Mouse (Mus musculus): ENCODE measurements at regions not wholly inside any gene's neighbourhood (a gene's known extent, or its start where the extent isn't known, plus 50 kb on each side); places are given as distances from the start of the nearest gene placed in this dataset.

DNA sequence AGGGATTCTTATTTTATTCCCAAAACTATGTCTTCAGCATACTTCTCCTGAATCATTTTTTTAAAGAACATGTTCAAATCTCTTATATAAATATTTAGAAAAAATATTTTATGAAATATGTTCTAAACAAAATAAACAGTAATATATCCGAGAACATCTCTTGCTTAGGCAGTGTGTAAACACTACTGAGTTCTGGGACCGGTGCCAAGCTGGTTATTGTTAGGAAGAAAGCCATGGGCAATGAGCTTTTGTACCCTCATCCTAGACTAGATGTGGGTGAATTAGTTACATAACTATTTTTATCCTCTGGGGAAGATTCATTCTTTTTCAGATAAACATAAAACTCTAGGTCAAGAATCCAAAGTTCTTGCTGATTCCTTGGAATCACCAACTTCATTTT is 222.5 kb upstream of the Gm10801 start:
- DNase-seq (ENCODE audit: low spot score) = peak; percentile 10

DNA sequence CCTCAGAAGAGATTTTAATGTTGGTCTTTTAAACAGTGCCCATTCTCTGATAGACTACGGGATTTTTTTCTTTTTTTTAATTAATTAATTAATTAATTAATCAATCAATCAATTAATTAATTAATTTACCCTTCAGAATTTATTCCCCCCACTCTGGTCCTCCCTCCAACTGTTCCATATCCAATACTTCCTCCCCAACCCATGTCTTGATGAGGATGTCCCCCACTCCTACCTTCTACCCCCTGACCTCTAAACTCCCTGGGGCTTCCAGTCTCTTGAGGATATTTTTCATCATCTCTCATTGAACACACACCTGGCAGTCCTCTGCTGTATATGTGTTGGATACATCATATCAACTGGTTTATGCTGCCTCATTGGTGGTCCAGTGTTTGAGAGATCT is 180.5 kb upstream of the Gm10801 start:
- no peak for DNase-seq (ENCODE audit: low spot score)
